Mouse (Mus musculus) CH12.LX (cell line): Measurements from ENCODE around the gene Psmb7. TPM values are rescaled to one million over a fixed set of nuclear protein-coding genes. Genes with fewer than 3 reads are reported as not detected.

Source experiments
- DNase-seq: peaks from one replicate; pipeline ENCODE4 v3.0.0-alpha.2; 2013; ENCODE audit errors: extremely low read depth
- H3K27ac ChIP-seq: 2 replicates; pipeline ENCODE4 v1.5.1; 2012; ENCODE audit warnings: low read depth, mild to moderate bottlenecking, control low read depth, moderate library complexity; ENCODE audit not compliant: insufficient read depth
- H3K27me3 ChIP-seq: replicated peaks from 2 replicates; pipeline ENCODE3; 2012; ENCODE audit warnings: inconsistent platforms
- H3K36me3 ChIP-seq, 2 experiments: replicated peaks in 1 of 2; 2 replicates each; pipeline versions ENCODE3 to v1.6.1; 2012; ENCODE audit warnings: inconsistent platforms in 1 of 2, low read length in 1 of 2, mild to moderate bottlenecking in 1 of 2, mixed read lengths in 1 of 2, moderate library complexity in 1 of 2; ENCODE audit not compliant: control insufficient read depth in 1 of 2, insufficient read depth in 1 of 2
- H3K4me1 ChIP-seq, 2 experiments: 2 replicates each; pipeline ENCODE4 v1.6.1; 2012; ENCODE audit warnings: inconsistent platforms in 1 of 2, moderate library complexity in 1 of 2; ENCODE audit not compliant: insufficient read depth in 2 of 2, control insufficient read depth in 1 of 2
- H3K4me2 ChIP-seq: 2 replicates; pipeline ENCODE4 v1.6.1; 2012; ENCODE audit warnings: low read depth, mild to moderate bottlenecking, control low read depth; ENCODE audit not compliant: poor library complexity, insufficient read depth, severe bottlenecking
- H3K4me3 ChIP-seq, 3 experiments: fragments of 150-350 bp in 1 of 3; sonication (generic) in 1 of 3; replicated peaks in 1 of 3; 2 replicates each; pipeline versions ENCODE3 to v1.5.1; 2011 to 2012; ENCODE audit warnings: low read depth in 2 of 3, low read length in 2 of 3, mild to moderate bottlenecking in 2 of 3, moderate library complexity in 2 of 3, control low read depth in 1 of 3, improper control_type of control experiment in 1 of 3, inconsistent platforms in 1 of 3, mixed read lengths in 1 of 3; ENCODE audit not compliant: poor library complexity in 1 of 3
- H3K79me2 ChIP-seq: replicated peaks from 2 replicates; pipeline ENCODE4 v1.6.1; 2012; ENCODE audit warnings: mild to moderate bottlenecking, moderate library complexity; ENCODE audit not compliant: control insufficient read depth, poor library complexity, insufficient read depth, severe bottlenecking; ENCODE audit errors: extremely low read depth
- H3K9ac ChIP-seq: 2 replicates; pipeline ENCODE4 v1.6.1; 2012; ENCODE audit warnings: low read depth, mild to moderate bottlenecking, control low read depth, moderate library complexity; ENCODE audit not compliant: insufficient read depth
- H3K9me3 ChIP-seq: replicated peaks from 2 replicates; pipeline ENCODE3; 2012; ENCODE audit warnings: low read length, inconsistent platforms, mixed read lengths
- ETS1 ChIP-seq: conservative IDR thresholded peaks from 2 replicates; pipeline ENCODE4 v1.6.1; 2012; ENCODE audit warnings: low read depth, mild to moderate bottlenecking, inconsistent platforms, low read length, improper control_type of control experiment, moderate library complexity
- GABPA ChIP-seq: IDR thresholded peaks from 2 replicates; pipeline ENCODE4 v1.6.1; 2012; ENCODE audit warnings: low read depth, low read length, improper control_type of control experiment, inconsistent platforms; ENCODE audit not compliant: insufficient replicate concordance
- JUN ChIP-seq: IDR thresholded peaks from 2 replicates; pipeline ENCODE4 v1.6.1; 2011; ENCODE audit warnings: low read depth, mild to moderate bottlenecking, low read length, improper control_type of control experiment, moderate library complexity; ENCODE audit not compliant: insufficient read depth
- JUND ChIP-seq: conservative IDR thresholded peaks from 2 replicates; pipeline ENCODE4 v1.6.1; 2011; ENCODE audit warnings: low read depth, low read length, improper control_type of control experiment
- KAT2A ChIP-seq: IDR thresholded peaks from 2 replicates; pipeline ENCODE4 v1.6.1; 2012; ENCODE audit warnings: low read length, improper control_type of control experiment, inconsistent platforms; ENCODE audit not compliant: insufficient replicate concordance
- MAZ ChIP-seq: IDR thresholded peaks from 2 replicates; pipeline ENCODE4 v1.6.1; 2012; ENCODE audit warnings: low read depth, mild to moderate bottlenecking, inconsistent platforms, low read length, improper control_type of control experiment, moderate library complexity
- MEF2A ChIP-seq: IDR thresholded peaks from 2 replicates; pipeline ENCODE4 v1.6.1; 2014; ENCODE audit warnings: low read depth, mild to moderate bottlenecking, inconsistent platforms, low read length, improper control_type of control experiment, borderline replicate concordance
- NELFE ChIP-seq: IDR thresholded peaks from 2 replicates; pipeline ENCODE4 v1.6.1; 2011; ENCODE audit warnings: low read depth, low read length, improper control_type of control experiment
- PAX5 ChIP-seq: IDR thresholded peaks from 2 replicates; pipeline ENCODE4 v1.6.1; 2012; ENCODE audit warnings: low read length, inconsistent platforms, mixed read lengths
- TBP ChIP-seq: conservative IDR thresholded peaks from 2 replicates; pipeline ENCODE4 v1.6.1; 2011; ENCODE audit warnings: low read depth, low read length, improper control_type of control experiment
- TCF12 ChIP-seq: IDR thresholded peaks from 2 replicates; pipeline ENCODE4 v1.6.1; 2014; ENCODE audit warnings: low read depth, mild to moderate bottlenecking, inconsistent platforms, low read length, improper control_type of control experiment
- UBTF ChIP-seq: IDR thresholded peaks from 2 replicates; pipeline ENCODE4 v1.6.1; 2012; ENCODE audit warnings: low read depth, mild to moderate bottlenecking, inconsistent platforms, low read length, improper control_type of control experiment, moderate library complexity
- USF2 ChIP-seq: conservative IDR thresholded peaks from 2 replicates; pipeline ENCODE4 v1.6.1; 2011; ENCODE audit warnings: low read depth, low read length, improper control_type of control experiment
- ZKSCAN1 ChIP-seq: IDR thresholded peaks from 2 replicates; pipeline ENCODE4 v1.6.1; 2012; ENCODE audit warnings: low read depth, inconsistent platforms, low read length, improper control_type of control experiment, borderline replicate concordance
- ZMIZ1 ChIP-seq: IDR thresholded peaks from 2 replicates; pipeline ENCODE4 v1.6.1; 2012; ENCODE audit warnings: low read depth, mild to moderate bottlenecking, inconsistent platforms, low read length, improper control_type of control experiment
- ZNF384 ChIP-seq: IDR thresholded peaks from 2 replicates; pipeline ENCODE4 v1.6.1; 2012; ENCODE audit warnings: low read depth, low read length, improper control_type of control experiment, inconsistent platforms
- dilution Hi-C: fragments of 300-500 bp; cut with MboI; formaldehyde crosslinking; loops from 2 replicates; pipeline ENCODE4 v1.14.3; 2020; ENCODE audit warnings: low sequenced_read_pairs; ENCODE audit not compliant: extremely low pct_unique_long_range_greater_than_20kb, extremely low pct_ligation_motif_present
- in situ Hi-C: fragments of 300-500 bp; cut with MboI; formaldehyde crosslinking; loops from 3 replicates; pipeline ENCODE4 v1.14.3; 2019; ENCODE audit warnings: low sequenced_read_pairs, low pct_ligation_motif_present, low pct_unique_long_range_greater_than_20kb, mixed read lengths
- polyA plus RNA-seq: library from polyadenylated mRNA; unstranded; fragments of >175 nt; gene quantifications from 2 replicates; pipeline ENCODE4 v1.2.1, GENCODE M21; 2012; ENCODE audit warnings: low read depth; ENCODE audit not compliant: insufficient read length
- total RNA-seq, 2 experiments: library from RNA; depleted of rRNA; stranded (reverse); fragments of 300-350 nt in 1 of 2; fragments of >200 nt in 1 of 2; gene quantifications; 2 replicates each; pipeline ENCODE4 v1.2.3; 2012 to 2014

Psmb7 gene
- total and polyA plus RNA-seq, 3 experiments: 334 to 415 (median 389) TPM

DNA sequence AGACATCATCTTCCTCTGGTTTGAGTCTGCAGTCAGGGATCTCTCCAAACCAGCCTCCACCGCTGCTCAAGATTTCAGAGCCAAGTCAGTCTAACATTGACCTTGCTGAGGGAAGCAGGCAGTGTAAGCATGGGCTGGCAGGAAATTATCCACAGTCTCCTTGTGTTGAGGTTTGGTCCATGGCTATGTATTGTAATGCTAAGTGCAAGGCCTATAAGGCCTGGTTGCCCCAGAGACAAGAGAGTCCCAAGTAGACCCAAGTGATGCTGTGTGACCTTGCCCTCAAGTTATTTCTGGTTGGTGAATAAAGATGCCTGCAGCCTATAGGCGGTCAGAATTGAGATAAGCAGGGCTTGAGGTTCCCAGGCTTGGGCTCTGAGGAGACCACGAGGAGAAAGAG is 87.2 kb downstream of the Psmb7 start:
- dilution Hi-C loops: no loop called here
- Histone ChIP-seq H3K9ac (no peak overlapping the region), H3K79me2 (no peaks in the 10 kb centered on the region)
- TF ChIP-seq JUN (no peak), NELFE (no peak), MEF2A (no peak), PAX5 (no peak), GABPA (no peak), UBTF (no peak), ZMIZ1 (no peak), KAT2A (no peak), ZNF384 (no peak), MAZ (no peak), ETS1 (no peak), JUND (no peak), TCF12 (no peak), USF2 (no peak)
- TF ChIP-seq, all 38 proteins: peak for 0
- in situ Hi-C loops: no loop called here
- peaks cover 44 to 90% of the 10 kb centered on the region in 2 experiments for H3K36me3 ChIP-seq
- DNase-seq: no peak
- H3K9me3 ChIP-seq: no peaks in the 10 kb centered on the region
- peaks cover 13 to 24% of the 10 kb centered on the region in 2 experiments for H3K4me1 ChIP-seq
- no peak overlapping the region for H3K27ac ChIP-seq
- no peaks in the 10 kb centered on the region for H3K27me3 ChIP-seq
- no peak overlapping the region for H3K4me2 ChIP-seq
- no peak overlapping the region for H3K4me3 ChIP-seq

DNA sequence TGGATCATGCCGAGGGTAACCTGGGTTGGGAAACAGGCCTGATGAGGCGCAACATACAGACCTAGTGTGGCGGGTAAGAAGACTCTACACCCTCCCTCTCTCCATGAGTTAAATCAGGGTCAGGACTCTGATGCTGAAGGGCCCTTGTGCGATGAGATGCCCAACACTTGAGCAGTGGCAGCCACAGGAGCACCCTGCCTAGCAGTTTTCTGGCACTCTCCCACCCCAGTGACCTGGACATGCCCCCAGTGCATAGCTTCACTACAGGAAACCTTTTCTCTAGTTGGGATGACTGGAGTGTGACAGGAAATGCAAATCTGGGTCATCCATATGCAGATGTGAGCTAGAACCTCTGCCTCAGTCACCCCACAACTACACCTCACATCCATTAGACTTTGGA is 88.2 kb downstream of the Psmb7 start:
- Histone ChIP-seq H3K4me1 (peaks cover 13 to 24% of the 10 kb centered on the region in 2 experiments), H3K36me3 (peaks cover 45 to 91% of the 10 kb centered on the region in 2 experiments), H3K9ac (no peak overlapping the region), H3K27ac (no peak overlapping the region), H3K9me3 (no peaks in the 10 kb centered on the region), H3K4me2 (no peak overlapping the region), H3K4me3 (no peak overlapping the region), H3K79me2 (no peaks in the 10 kb centered on the region), H3K27me3 (no peaks in the 10 kb centered on the region)
- dilution Hi-C loops: no loop called here
- TF ChIP-seq ZKSCAN1 (no peak), TBP (no peak)
- DNase-seq: no peak
- in situ Hi-C loops: no loop called here
